Mouse (Mus musculus) activated CD4-positive, CD25-positive, alpha-beta regulatory T cell, adult 4 months (primary cell): ENCODE data around the gene Ecm2. TPM values are rescaled to one million over a fixed set of nuclear protein-coding genes. Genes with fewer than 3 reads are reported as not detected.

ENCODE experiments used
- ATAC-seq: one replicate; pipeline ENCODE4 v1.8.0; 2017
- polyA plus RNA-seq, 2 experiments: library from polyadenylated mRNA; unstranded; fragments of 100-300 nt; shearing (Covaris generic); gene quantifications; one replicate each; pipeline ENCODE4 v1.2.1; 2017

Ecm2 gene
- polyA plus RNA-seq: under 1 TPM; 0.08 to 0.26 TPM

DNA sequence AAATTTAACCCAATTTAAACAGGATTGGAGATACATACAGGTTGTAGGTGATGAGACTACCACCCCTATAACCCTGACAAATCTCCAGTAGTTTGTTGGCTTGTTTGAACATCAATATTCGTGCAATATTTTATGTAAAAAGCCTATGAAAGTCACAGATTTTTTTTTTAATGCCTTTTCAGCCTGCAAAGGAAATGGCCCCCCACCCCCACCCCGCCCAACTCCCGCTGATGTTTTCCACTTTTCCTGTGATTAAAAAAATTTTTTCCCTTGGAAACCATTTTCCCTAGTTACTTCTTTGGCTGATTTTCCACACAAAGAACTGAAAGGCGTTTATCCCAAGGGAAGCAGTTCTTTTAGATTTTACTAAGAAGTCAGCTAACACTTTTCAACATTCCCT is at the start of gene Ecm2:
Gene Ecm2 (plus strand): TSS at position 301 of the 400 bp plus-strand sequence.
- ATAC-seq: no peak

DNA sequence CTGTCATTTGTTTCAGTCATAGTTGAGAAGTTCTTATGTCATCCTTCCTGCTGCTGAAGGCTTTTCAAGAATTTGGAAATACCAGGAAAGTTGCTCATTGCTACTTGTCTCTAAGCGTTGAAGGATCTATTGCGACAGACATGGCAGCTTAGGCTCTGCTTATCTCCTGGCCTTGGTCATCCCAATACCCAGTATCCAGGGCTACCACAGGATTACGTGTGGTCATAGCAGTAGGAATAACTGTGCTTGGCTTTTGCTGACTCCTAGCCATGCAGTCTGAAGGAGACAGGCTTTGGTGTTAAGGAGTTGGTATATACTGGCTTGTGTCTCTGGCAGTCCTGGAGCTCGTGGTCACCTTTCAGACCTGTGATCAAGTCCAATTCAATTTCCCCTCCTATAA is 44.3 kb upstream of the Ecm2 start:
- ATAC-seq: no peak

DNA sequence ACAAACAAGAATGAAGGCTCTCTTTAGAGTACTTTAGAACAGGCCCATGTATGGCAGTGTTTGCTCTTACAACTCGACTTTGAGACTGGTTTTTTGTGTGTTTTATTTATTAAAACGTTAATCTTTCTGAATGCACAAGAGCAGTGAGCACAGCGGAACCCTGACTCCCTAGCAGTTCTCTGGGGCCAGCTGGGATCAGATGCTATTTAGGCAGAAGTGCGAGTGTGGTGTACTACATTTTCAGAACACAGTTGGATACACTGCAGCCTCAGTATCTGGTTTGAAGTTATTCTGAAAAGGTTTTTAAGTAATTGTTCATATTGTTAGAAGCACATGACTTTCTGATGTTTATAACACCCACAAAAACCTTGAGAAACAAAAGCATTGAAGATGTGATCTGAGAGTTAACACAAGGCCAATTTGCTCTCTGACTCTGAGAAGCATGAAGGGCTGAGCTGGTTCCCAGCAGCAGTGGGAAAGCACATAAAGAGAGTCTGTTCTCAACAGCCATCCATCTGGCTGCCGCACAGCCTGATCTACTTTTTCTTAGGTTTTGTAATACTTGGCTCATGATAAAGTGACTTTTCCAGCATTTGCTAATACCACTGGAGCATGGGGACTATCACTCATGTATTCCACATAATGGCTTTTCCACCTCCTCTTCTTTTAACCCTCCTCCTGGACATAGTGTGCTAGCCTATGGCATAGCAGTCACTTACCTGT is 43.8 kb upstream of the Ecm2 start:
- ATAC-seq: no peak

DNA sequence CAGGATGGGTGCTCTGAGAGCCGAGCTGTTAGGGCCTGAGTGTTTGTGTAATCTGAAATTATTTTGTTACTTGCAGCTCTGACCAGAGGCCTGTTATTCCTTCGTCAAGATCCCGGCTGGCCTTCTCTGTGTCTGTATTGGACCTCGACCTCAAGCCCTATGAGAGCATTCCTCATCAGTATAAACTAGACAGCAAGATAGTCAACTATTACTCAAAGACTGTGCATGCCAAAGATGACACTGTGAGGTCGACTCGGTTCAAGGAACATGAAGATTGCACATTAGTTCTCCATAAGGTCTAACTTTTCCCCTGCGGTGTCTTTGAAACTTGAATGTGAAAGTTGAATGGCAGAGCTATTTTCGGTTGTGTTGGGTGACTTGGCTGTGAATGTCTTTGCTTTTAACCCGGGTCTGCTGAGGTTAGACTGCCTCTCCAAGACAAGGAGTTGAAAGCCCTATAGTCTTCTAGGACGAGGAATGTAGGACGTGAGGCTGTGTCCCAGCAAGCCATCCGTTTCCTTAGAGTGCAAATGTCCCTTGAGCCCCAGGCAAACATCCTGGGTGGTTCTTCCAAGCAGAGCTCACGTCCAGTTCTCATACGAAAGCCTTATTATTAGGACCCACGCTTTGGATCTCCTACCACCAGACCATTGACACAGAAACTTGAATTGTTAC is 43.0 kb upstream of the Ecm2 start:
- no peak for ATAC-seq

DNA sequence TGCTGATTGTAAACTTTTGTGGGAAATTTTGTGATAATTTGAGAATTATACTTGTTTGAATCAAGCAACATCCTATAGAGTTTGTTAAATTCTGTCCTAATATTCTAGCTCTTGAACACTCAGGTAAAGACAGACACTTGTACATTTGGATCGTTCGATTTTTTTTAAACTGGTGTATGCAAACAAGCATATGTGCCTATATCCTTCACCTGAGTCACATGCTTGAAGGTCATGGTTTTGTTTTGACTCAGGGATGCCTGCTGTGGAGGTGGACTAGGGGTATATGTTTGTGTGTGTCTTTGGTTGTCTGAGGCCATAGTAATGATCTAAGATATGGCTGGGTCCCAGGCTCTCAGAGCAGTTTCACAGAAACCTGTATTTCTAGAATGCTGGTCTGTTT is 41.7 kb upstream of the Ecm2 start:
- no peak for ATAC-seq

DNA sequence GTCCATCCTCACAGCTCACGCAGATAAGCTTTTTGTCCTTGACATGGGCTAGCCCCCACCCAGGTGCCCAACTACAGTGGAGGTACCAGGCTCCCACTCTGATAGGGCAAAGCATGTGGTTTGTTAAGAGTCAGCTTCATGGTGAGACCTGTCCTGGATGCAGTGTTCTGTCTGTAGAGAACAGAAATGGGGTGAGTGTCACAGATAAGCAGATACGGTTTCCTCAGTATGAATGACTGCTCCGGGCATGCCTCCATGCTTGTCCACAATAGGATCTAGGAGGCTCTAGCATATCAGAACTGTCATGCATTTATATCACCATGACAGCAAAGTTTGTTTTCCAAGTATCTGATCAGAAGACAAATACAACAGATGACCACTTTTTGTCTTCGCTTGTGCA is 38.7 kb upstream of the Ecm2 start:
- no peak for ATAC-seq

DNA sequence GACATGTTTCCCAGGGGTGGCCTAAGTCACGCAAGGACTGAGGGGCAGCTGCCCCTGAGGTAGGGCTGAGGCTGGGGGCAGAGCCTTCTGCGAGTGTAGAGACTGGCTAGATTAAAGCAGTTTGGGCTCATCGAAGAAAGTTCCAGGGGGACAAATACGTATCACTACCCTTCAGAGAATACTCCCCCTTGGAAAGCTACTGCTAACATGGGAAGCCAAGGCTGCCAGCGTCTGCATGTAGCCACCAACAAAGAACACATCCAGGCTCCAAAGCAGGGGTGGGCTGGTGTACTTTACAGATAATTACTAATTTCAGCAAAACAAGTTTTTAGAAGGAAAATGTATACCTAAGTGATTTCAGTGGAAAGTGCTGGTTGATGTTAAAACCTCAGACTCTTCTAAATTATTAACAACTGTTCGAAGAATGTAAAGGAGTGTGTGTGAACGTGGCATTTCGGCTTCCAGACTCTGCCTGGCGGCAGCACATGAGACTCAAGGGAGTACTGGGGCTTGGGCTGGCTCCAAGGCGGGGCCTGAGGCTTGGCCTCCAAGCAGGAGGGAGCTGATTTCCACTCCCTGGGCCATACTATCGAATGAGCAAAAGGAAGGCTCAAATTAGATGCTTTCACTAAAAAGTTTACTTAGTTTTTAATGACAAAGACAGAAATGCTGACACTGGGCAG is 38.1 kb upstream of the Ecm2 start:
- ATAC-seq: no peak

DNA sequence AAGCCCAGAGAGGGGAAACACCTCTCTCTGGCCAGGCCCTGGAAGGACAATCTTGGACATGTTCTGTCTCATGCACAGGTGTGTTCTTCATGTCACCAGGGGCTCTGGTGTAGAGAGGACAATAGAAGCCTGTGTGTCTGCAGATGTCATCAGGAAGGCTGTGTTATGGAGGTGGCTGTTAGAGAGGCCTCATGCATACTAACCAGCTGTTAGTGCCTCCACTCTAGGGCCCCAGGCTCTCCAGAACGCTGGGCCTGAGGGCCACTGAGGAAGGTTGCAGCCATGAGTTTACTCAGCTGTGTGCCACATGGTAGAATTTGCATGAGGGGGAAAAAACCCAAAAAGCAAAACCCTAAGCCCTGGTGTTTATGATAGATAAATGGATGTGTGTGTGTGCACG is 37.0 kb upstream of the Ecm2 start:
- ATAC-seq: no peak

DNA sequence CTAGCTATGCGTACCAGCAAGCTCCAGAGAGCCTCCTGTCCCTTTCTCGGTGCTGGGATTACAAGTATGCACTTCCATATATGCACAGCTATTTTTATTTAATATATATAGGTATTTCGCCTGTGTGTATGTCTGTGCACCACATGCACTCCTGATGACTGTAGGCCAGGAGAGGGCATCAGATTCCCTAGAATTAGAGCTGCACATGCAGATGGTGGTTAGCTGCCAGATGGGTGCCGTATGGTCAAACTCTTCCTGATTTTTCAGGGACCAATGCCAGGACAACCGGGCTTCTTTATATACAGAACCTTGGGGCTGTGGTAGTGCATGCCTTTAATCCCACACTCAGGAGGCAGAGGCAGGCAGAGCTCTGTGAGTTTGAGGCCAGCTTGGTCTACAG is 35.6 kb upstream of the Ecm2 start:
- ATAC-seq: no peak

DNA sequence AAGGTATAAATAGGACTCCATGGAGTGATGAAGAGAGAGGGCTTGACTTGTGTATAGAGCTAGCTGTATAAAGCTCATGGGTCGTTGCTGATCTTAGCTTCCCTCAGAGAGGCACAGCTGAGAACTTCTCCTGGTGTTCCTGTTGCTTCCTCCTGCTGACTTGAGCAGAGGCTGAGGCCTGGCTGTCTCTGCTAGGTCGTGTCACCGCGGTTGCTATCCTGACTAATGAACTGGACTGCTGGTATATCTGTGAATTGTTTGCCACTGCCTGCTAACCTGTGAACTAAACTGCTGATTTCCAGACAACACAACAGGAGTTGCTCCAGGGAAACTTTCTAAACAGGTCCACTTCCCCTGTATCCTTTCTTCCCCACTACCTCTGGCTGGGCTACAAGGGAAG is 34.3 kb upstream of the Ecm2 start:
- no peak for ATAC-seq

DNA sequence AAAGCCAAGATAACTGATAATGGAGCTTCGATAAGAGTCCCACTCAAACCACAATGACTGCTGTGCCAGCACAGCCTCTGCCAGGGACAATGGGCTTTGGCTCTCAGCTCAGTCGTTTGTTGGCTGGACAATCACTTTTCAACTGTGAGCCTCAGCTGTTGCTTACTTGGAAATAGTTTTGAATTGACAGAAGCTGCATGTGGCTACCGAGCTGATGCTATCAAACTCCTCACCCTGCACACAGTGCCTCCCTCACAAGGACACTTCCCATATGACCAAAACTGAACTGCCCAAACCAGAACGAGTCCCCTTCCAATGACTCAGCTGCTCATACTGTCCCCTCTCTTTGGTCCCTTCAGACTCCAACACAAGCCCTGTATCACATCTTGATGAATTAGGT is 33.8 kb upstream of the Ecm2 start:
- no peak for ATAC-seq

DNA sequence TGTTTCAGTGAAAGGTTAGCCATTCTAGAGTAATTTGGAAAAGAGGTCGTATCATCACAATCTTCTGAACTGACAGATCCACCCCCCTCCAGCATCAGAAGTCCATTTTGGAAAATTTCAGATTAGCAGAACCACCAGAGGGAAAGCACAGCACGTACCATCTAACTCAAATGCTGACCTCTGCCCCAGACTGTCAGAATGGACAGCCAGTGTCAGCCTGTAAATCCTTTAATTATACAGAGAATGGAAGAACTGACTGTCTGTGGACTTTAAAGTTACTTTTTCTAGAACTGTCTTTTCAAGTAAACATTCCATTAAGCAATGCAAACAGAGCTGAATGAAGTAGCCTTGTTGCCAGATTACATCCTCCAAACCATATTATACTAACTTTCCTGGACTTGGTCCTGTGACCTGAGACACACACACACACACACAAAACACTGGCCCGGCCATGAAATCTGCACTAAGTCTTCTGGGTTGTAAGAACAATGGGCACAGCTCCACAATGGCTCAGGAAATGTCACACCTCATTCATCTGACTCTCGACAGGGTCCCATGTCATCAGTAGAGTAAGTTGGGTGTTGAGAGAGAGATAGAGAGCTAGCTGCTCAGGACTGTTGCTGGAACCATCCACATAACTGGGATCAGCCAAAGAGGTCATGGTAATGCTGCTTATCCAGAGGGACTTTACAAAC is 32.5 kb upstream of the Ecm2 start:
- no peak for ATAC-seq

DNA sequence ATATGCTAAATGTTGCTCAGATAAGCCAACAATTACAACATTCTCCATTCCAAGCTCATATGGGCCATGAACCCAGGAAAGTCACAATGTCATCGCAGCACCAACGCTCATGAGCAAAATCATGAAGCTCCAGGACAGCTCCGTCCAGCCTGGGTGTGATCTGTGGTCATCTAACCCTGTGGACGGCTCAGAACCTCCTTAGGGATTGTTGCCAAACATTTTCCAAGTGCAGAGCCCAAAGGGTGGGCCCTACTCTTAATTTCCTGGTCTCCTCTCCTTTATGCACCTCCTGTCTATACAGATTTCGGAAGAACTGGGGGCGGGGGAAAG is 32.0 kb upstream of the Ecm2 start:
- no peak for ATAC-seq

DNA sequence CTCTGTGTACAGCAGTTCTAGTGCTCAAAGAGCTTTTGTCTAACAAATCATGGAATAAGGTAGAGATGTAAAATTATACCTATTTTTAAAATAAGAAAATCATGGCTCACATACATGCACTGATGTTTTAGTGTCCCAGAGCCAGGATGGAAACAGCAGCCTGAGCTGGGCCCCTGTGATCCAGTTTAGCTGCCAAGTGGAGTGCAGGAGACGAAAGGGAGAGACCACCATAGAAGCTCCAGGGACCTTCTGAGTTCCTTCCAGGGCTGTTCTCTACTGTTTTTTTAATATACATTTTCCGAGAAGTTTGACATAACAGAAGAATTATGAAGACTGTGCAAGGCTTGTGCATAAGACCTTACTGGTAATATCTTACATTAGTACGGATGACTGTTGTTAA is 26.7 kb upstream of the Ecm2 start:
- no peak for ATAC-seq

DNA sequence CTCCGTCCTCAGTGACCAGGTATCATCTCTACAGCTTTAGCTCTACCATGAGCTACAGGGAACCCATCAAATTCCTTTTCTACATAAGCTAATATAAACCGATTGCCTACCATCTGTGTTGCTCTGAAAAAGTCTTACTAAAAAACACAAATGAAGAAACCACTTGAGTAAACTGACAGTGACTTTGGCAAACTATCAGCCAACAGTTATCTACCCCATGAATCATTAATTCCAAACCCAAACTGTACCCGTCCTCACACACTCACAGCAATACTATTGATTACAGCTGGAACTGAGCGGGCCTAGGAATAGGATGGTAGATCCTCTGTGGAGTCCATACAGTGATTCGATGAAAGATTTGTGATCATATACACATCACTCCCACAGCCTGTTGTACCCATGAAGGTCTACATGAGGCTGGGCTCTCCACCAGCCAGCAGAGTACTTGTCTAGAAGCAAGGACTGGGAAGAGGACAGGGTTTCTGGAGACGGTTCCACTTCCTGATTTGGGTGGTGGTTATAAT is 25.7 kb upstream of the Ecm2 start:
- ATAC-seq: no peak

DNA sequence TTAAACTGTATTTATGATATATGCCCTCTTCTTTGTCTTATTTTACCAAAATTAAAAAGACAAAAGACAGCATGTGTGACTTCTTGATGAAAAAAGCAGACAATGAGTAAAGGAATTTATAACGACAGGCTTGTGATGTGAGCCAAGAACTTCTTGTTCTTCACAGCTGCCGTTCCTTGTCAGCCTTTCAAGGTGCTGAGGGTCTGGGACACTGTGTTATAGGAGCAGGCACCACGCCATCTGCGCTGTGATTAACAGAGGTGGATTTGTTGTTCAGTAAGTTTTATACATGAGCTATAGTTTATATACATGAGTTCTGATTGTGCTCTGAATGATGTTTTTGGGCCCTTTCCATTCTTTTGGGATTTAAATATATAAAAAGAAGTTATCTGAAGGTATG is 25.2 kb upstream of the Ecm2 start:
- ATAC-seq: no peak

DNA sequence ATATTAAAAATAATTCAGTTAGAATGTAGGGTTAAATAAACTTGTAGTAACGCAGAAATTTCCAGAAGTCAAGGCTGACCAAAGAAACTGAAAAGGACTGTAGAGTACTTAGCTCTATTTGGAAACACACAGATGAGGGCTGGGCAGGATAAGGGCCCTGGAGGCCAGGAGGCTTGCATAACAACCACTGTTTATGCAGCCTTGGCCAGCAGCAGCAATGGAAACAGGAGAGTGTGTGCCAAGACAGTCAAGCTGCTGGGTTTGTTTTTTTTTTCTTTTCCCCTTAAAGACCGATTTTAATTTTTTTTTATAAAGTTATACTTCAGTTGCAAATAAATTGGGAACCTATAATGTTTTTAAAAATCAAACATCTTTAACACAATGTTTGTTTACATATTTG is 24.6 kb upstream of the Ecm2 start:
- ATAC-seq: no peak

DNA sequence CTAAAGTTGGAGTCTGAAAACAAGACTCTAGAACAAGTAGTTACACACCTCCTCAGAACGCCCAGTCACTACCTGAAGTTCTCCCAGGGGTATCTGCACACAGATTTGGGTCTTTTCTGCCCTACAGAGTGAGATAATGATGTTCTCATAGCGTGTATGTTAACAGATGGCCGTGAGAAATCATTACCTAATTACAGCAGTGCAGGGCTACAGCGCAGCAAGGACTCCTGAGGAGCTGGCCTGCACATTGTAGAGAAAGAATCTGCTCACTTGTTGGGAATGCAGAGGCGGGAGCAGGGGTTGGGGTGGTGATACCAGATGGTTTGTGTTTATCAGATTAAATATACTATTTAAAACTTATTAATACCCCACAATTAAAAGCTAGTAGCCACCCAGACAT is 24.1 kb upstream of the Ecm2 start:
- ATAC-seq: no peak

DNA sequence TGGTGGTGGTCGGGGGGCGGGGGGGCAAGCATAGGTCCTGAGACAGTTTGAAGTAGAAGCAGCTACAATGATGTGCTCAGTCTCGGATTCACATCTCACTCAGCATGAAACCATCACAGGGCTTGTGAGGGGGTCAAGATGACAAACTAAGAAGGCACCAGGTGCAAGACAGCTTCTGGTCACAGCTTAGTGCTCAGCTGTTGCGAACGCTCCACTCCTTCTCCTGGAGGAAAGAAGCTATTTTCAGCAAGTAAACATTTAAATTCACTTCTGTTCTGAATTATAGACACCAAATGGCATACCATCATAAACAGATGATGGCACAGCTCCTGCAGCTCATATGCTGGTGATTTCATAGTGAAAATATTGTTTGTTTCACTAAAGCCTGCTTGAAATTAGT is 19.2 kb upstream of the Ecm2 start:
- no peak for ATAC-seq

DNA sequence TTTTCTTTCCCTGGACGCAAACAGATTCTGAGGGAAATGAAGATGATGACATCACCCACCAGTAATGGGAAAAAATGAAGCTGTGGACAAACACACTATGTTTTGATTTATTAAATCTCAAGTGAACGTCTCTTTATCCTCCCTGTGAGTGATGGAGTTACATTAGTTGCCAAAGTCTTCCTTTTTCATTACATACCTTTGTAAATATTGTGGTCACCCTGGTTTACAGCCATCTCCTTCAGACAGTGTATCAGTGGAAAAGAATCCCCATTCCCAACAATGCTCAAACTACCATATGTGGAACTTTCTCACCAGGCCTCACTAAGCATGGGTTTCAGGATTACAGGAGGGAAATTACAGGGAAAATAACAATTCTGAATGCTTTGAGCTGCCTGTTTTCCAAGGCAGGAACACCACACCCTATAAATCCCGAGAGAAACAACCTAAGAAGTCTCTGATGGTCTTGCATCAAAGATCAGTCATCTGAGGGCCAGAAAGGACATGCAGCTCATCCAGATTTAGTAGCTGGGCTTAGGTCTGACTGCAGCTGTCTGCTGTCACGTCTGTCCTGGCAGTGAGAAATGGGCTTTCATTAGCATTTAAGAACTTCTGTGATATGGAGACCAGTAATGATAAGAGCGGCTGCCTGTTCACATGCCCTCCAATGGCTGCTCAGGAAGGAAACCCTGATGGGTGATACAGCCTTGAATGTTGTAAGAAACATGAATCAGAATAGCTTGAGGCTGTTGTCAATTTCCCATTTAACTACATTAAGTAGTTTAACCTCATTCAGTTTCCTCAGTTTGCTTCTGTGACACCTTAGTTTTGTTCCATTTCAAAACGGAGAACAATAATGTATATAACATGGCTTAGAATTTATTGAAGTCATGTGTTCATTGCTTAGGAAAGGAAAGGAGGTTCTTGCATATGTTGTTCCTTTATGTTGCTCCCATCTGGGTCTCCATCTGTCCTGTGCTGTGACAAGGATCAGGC is 11.9 kb upstream of the Ecm2 start, which contains the start of gene Tes3-ps:
Gene Tes3-ps (plus strand): TSS at position 943 of the 993 bp plus-strand sequence.
- ATAC-seq: no peak

DNA sequence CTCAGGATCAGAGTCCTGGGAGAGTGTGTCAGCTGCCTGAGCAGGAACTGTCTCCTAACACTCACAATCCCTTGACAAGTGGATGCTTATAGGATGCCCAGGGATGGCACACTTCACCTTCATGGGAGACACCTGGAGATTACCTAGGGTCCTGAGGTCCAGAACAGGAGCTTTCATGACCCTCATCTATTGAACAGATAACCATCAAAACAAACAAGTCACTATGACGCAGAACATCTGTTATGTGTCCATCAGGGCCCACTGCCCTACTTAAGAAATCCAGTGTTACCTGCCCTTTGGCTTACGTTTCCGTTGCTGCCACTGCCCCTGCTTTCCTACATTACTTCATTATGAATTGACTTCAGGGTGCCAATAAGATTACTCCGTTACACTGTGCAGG is 1.2 kb downstream of the Ecm2 start:
- ATAC-seq: no peak

DNA sequence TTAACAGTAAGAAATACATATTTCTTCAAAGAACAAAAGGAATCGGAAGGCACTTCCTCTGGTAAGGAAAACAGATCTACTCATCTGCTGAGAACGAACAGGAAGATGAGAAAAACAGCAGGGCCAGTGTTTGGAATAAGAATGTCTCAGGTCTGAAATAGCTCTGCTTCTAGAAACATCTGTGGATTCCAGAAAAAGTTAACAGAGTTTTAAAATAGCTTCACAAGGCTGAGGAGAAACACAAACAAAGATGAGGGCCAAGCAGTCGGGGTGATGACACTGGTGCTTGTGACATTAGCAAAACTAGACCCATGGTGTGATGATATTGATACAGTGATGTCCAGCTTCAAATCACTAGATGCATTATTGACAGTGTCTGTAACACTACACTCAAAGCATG is 2.6 kb downstream of the Ecm2 start:
- no peak for ATAC-seq
